Comparison of ENCODE assay signal across 16 mouse cellular contexts in genomic region chr17:86906601-86907000, GRCm38 (mm10). TPM values are rescaled to one million over a fixed set of nuclear protein-coding genes. Genes with fewer than 3 reads are reported as not detected.
A peak's percentile ranks its signal among the peaks of the same experiment; 100 is the strongest.
DNase-seq lines count a peak whose midpoint lies in the region; ATAC-seq and TF ChIP-seq lines count a peak whose summit lies in the region.
"Had no signal": no experiment of that assay in that cellular context is flagged by ENCODE, and none has a peak within 500 bp of the region (broad histone marks: within the 10 kb centered on the region; RNA-seq: fewer than 3 reads in every experiment).

No protein-coding gene starts in this region.

- no peak overlapping the region for H3K9ac ChIP-seq in forebrain, postnatal 0 days
- no peak overlapping the region for H3K9ac ChIP-seq in forebrain, embryonic 11.5 days (ENCODE audit: low read length)
- no peak overlapping the region for H3K9ac ChIP-seq in midbrain, postnatal 0 days (replicated peaks; ENCODE audit: low read length, poor library complexity, severe bottlenecking)
- H3K9ac ChIP-seq in liver, postnatal 0 days (replicated peaks) = no peak overlapping the region
- no peak overlapping the region for H3K9ac ChIP-seq in heart, embryonic 11.5 days (ENCODE audit: low read depth, low read length)
- H3K9ac ChIP-seq: limb, embryonic 13.5 days; neural tube, embryonic 13.5 days had no signal

- ATAC-seq in forebrain, postnatal 0 days = no peak
- no peak for ATAC-seq in forebrain, embryonic 11.5 days (replicated peaks; ENCODE audit: low FRiP score)
- no peak for ATAC-seq in midbrain, postnatal 0 days (ENCODE audit: low FRiP score)
- no peak for ATAC-seq in liver, postnatal 0 days
- no peak for ATAC-seq in heart, embryonic 11.5 days (replicated peaks; ENCODE audit: insufficient number of reproducible peaks, low FRiP score, low TSS enrichment)

- WGBS in forebrain, postnatal 0 days = 31% methylated on average over 6 of the region's 6 CpGs
- 34% methylated on average over 6 of the region's 6 CpGs for WGBS in forebrain, embryonic 11.5 days
- WGBS in midbrain, postnatal 0 days = 29% methylated on average over 6 of the region's 6 CpGs
- 38% methylated on average over 6 of the region's 6 CpGs for WGBS in midbrain, embryonic 10.5 days
- WGBS in liver, postnatal 0 days (ENCODE audit: insufficient replicate concordance) = 25% methylated on average over 6 of the region's 6 CpGs
- WGBS in heart, embryonic 11.5 days (ENCODE audit: insufficient replicate concordance) = 25% methylated on average over 6 of the region's 6 CpGs

- DNase-seq in forebrain, postnatal 0 days = peak; percentile 29
- DNase-seq in forebrain, embryonic 11.5 days (ENCODE audit: low spot score) = no peak
- no peak for DNase-seq in midbrain, postnatal 0 days (ENCODE audit: low spot score)
- no peak for DNase-seq in midbrain, embryonic 10.5 days (ENCODE audit: low spot score)
- peak; percentile 51 for DNase-seq in R1 (ENCODE audit: low read depth, low spot score)
- no peak for DNase-seq in liver, postnatal 0 days
- DNase-seq in spleen, adult 12 weeks (ENCODE audit: low spot score) = no peak

- H3K36me3 ChIP-seq in forebrain, postnatal 0 days (ENCODE audit: insufficient read depth) = no peaks in the 10 kb centered on the region
- no peaks in the 10 kb centered on the region for H3K36me3 ChIP-seq in forebrain, embryonic 11.5 days (ENCODE audit: control insufficient read depth, insufficient read depth, low read length)
- no peaks in the 10 kb centered on the region for H3K36me3 ChIP-seq in midbrain, postnatal 0 days (ENCODE audit: insufficient read depth, low read length)
- H3K36me3 ChIP-seq in midbrain, embryonic 10.5 days = no peaks in the 10 kb centered on the region
- no peaks in the 10 kb centered on the region for H3K36me3 ChIP-seq in liver, postnatal 0 days (replicated peaks; ENCODE audit: insufficient read depth, low read length)
- no peaks in the 10 kb centered on the region for H3K36me3 ChIP-seq in heart, embryonic 11.5 days (ENCODE audit: control insufficient read depth, insufficient read depth, low read length)
- H3K36me3 ChIP-seq: heart, embryonic 15.5 days; limb, embryonic 13.5 days; neural tube, embryonic 13.5 days had no signal

- H3K4me1 ChIP-seq in forebrain, postnatal 0 days (ENCODE audit: insufficient read depth) = no peaks in the 10 kb centered on the region
- peaks cover 2% of the 10 kb centered on the region; the same call in 1 of the 2 replicates for H3K4me1 ChIP-seq in forebrain, embryonic 11.5 days (replicated peaks; ENCODE audit: control insufficient read depth, insufficient read depth, low read length)
- 0 out of 2 replicates have a peak, but pooled peaks cover 5% of the 10 kb centered on the region for H3K4me1 ChIP-seq in midbrain, postnatal 0 days (ENCODE audit: insufficient read depth, low read length)
- peaks cover 33% of the 10 kb centered on the region for H3K4me1 ChIP-seq in midbrain, embryonic 10.5 days
- peaks cover 28% of the 10 kb centered on the region for H3K4me1 ChIP-seq in liver, postnatal 0 days (ENCODE audit: insufficient read depth)
- H3K4me1 ChIP-seq in heart, embryonic 11.5 days (ENCODE audit: control insufficient read depth, insufficient read depth, low read length) = peaks cover 26% of the 10 kb centered on the region

- TF ChIP-seq EP300 in liver, postnatal 0 days (IDR thresholded peaks at IDR 0.05; ENCODE audit: low read depth) = no peak

- H3K4me3 ChIP-seq in forebrain, postnatal 0 days (ENCODE audit: low read depth, low read length) = no peak overlapping the region
- no peak overlapping the region for H3K4me3 ChIP-seq in forebrain, embryonic 11.5 days (ENCODE audit: low read depth, low read length)
- H3K4me3 ChIP-seq in midbrain, postnatal 0 days (ENCODE audit: low read depth, low read length) = no peak overlapping the region
- no peak overlapping the region for H3K4me3 ChIP-seq in midbrain, embryonic 10.5 days
- no peak overlapping the region for H3K4me3 ChIP-seq in liver, postnatal 0 days (ENCODE audit: low read depth, low read length)
- no peak overlapping the region for H3K4me3 ChIP-seq in heart, embryonic 11.5 days (ENCODE audit: low read depth, low read length)
- H3K4me3 ChIP-seq: heart, embryonic 15.5 days; neural tube, embryonic 13.5 days had no signal

- H3K4me2 ChIP-seq in forebrain, postnatal 0 days (ENCODE audit: low read depth) = no peak overlapping the region
- no peak overlapping the region for H3K4me2 ChIP-seq in forebrain, embryonic 11.5 days (ENCODE audit: low read depth, low read length, severe bottlenecking)
- H3K4me2 ChIP-seq in midbrain, postnatal 0 days (ENCODE audit: low read depth, low read length, poor library complexity, severe bottlenecking) = no peak overlapping the region
- no peak overlapping the region for H3K4me2 ChIP-seq in liver, postnatal 0 days (ENCODE audit: low read depth, low read length)
- H3K4me2 ChIP-seq in heart, embryonic 11.5 days = no peak overlapping the region

- TF ChIP-seq CTCF in forebrain, postnatal 0 days (IDR thresholded peaks at IDR 0.05; ENCODE audit: low read depth) = peak; percentile 48
- peak; percentile 43 for TF ChIP-seq CTCF in midbrain, postnatal 0 days (IDR thresholded peaks at IDR 0.05)
- TF ChIP-seq CTCF in liver, postnatal 0 days (IDR thresholded peaks at IDR 0.05; ENCODE audit: low read depth) = peak; percentile 42

- H3K27ac ChIP-seq in forebrain, postnatal 0 days (ENCODE audit: low read depth, low read length) = no peak overlapping the region
- H3K27ac ChIP-seq in forebrain, embryonic 11.5 days (ENCODE audit: low read depth, low read length) = no peak overlapping the region
- no peak overlapping the region for H3K27ac ChIP-seq in midbrain, postnatal 0 days (ENCODE audit: low read depth, low read length)
- no peak overlapping the region for H3K27ac ChIP-seq in midbrain, embryonic 10.5 days (replicated peaks)
- H3K27ac ChIP-seq in liver, postnatal 0 days (ENCODE audit: low read depth) = no peak overlapping the region
- H3K27ac ChIP-seq in heart, embryonic 11.5 days (ENCODE audit: low read depth, low read length) = no peak overlapping the region

- no peaks in the 10 kb centered on the region for H3K9me3 ChIP-seq in forebrain, postnatal 0 days (ENCODE audit: low read length)
- no peaks in the 10 kb centered on the region for H3K9me3 ChIP-seq in forebrain, embryonic 11.5 days (ENCODE audit: control insufficient read depth, low read length)
- H3K9me3 ChIP-seq in midbrain, postnatal 0 days (ENCODE audit: low read length) = no peaks in the 10 kb centered on the region
- H3K9me3 ChIP-seq in midbrain, embryonic 10.5 days (replicated peaks) = no peaks in the 10 kb centered on the region
- no peaks in the 10 kb centered on the region for H3K9me3 ChIP-seq in liver, postnatal 0 days (ENCODE audit: low read length)
- no peaks in the 10 kb centered on the region for H3K9me3 ChIP-seq in heart, embryonic 11.5 days (replicated peaks; ENCODE audit: control insufficient read depth, low read length)
- H3K9me3 ChIP-seq: heart, embryonic 15.5 days; limb, embryonic 13.5 days; neural tube, embryonic 13.5 days had no signal

- H3K27me3 ChIP-seq in forebrain, postnatal 0 days (ENCODE audit: insufficient read depth, low read length) = no peaks in the 10 kb centered on the region
- H3K27me3 ChIP-seq in forebrain, embryonic 11.5 days (ENCODE audit: control insufficient read depth, insufficient read depth, low read length) = no peaks in the 10 kb centered on the region
- peaks cover 3% of the 10 kb centered on the region; the same call in 1 of the 2 replicates for H3K27me3 ChIP-seq in midbrain, postnatal 0 days (ENCODE audit: insufficient read depth, low read length)
- H3K27me3 ChIP-seq in midbrain, embryonic 10.5 days (ENCODE audit: low read depth, poor library complexity, severe bottlenecking) = peaks cover 19% of the 10 kb centered on the region
- no peaks in the 10 kb centered on the region for H3K27me3 ChIP-seq in liver, postnatal 0 days (ENCODE audit: insufficient read depth, low read length)
- H3K27me3 ChIP-seq in heart, embryonic 11.5 days (ENCODE audit: control insufficient read depth, insufficient read depth, low read length) = no peaks in the 10 kb centered on the region
- H3K27me3 ChIP-seq: neural tube, embryonic 13.5 days had no signal

RNA-seq across cellular contexts. Expression of gene Tmem247, which starts 10.5 kb away (rescaled TPM):
- not detected in 2 replicates for total RNA-seq in forebrain, postnatal 0 days (2014; rRNA removed)
- not detected in 2 replicates for polyA plus RNA-seq in forebrain, postnatal 0 days (2015; fragmentation: Nextera tagmentation; extraction: Ambion mirVana)
- not detected in 2 replicates for polyA plus RNA-seq in forebrain, embryonic 11.5 days (2014; fragmentation: Nextera tagmentation; extraction: Ambion mirVana)
- not detected in 2 replicates for total RNA-seq in midbrain, postnatal 0 days (2014; rRNA removed)
- polyA plus RNA-seq in midbrain, postnatal 0 days (2015; fragmentation: Nextera tagmentation; extraction: Ambion mirVana) = not detected in 2 replicates
- polyA plus RNA-seq in midbrain, embryonic 10.5 days (2016; fragmentation: Nextera tagmentation; extraction: Ambion mirVana) = not detected in 2 replicates
- not detected in 2 replicates for polyA plus RNA-seq in liver, postnatal 0 days (2015; fragmentation: Nextera tagmentation; extraction: Ambion mirVana)
- not detected in 2 replicates for polyA plus RNA-seq in heart, embryonic 11.5 days (2014; fragmentation: Nextera tagmentation; extraction: Ambion mirVana)
- total RNA-seq: adrenal gland, adult 18-20 months; layer of hippocampus, postnatal 10 days; megakaryocyte, adult 5-6 weeks had no signal
- polyA plus RNA-seq: embryonic facial prominence, embryonic 14.5 days; heart, embryonic 15.5 days; kidney, adult 2 months; limb, embryonic 13.5 days; neural tube, embryonic 13.5 days had no signal

RNA-seq across cellular contexts. Expression of gene Atp6v1e2, which starts 41.1 kb away (rescaled TPM):
- not detected in 2 replicates for total RNA-seq in forebrain, postnatal 0 days (2014; rRNA removed)
- polyA plus RNA-seq in forebrain, postnatal 0 days (2015; fragmentation: Nextera tagmentation; extraction: Ambion mirVana) = 0.15 and 0.21 TPM in 2 replicates
- not detected in 2 replicates for polyA plus RNA-seq in forebrain, embryonic 11.5 days (2014; fragmentation: Nextera tagmentation; extraction: Ambion mirVana)
- total RNA-seq in midbrain, postnatal 0 days (2014; rRNA removed) = not detected in 2 replicates
- 0.33 TPM in 1 of 2 replicates, not detected in the other for polyA plus RNA-seq in midbrain, postnatal 0 days (2015; fragmentation: Nextera tagmentation; extraction: Ambion mirVana)
- not detected in 2 replicates for polyA plus RNA-seq in midbrain, embryonic 10.5 days (2016; fragmentation: Nextera tagmentation; extraction: Ambion mirVana)
- not detected in 2 replicates for polyA plus RNA-seq in liver, postnatal 0 days (2015; fragmentation: Nextera tagmentation; extraction: Ambion mirVana)
- polyA plus RNA-seq in heart, embryonic 11.5 days (2014; fragmentation: Nextera tagmentation; extraction: Ambion mirVana) = not detected in 2 replicates
- total RNA-seq: adrenal gland, adult 18-20 months; megakaryocyte, adult 5-6 weeks had no signal
- polyA plus RNA-seq: embryonic facial prominence, embryonic 14.5 days; kidney, adult 2 months; limb, embryonic 13.5 days; neural tube, embryonic 13.5 days had no signal

RNA-seq across cellular contexts. Expression of gene Rhoq, which starts 56.3 kb away (rescaled TPM):
- 17.9 and 18.2 TPM in 2 replicates for total RNA-seq in forebrain, postnatal 0 days (2014; rRNA removed)
- 2.7 and 4.0 TPM in 2 replicates for polyA plus RNA-seq in forebrain, postnatal 0 days (2015; fragmentation: Nextera tagmentation; extraction: Ambion mirVana)
- 11.5 TPM in 2 replicates for polyA plus RNA-seq in forebrain, embryonic 11.5 days (2014; fragmentation: Nextera tagmentation; extraction: Ambion mirVana)
- 23.1 and 26.3 TPM in 2 replicates for total RNA-seq in midbrain, postnatal 0 days (2014; rRNA removed)
- 4.3 and 5.1 TPM in 2 replicates for polyA plus RNA-seq in midbrain, postnatal 0 days (2015; fragmentation: Nextera tagmentation; extraction: Ambion mirVana)
- polyA plus RNA-seq in midbrain, embryonic 10.5 days (2016; fragmentation: Nextera tagmentation; extraction: Ambion mirVana) = 9.0 and 9.9 TPM in 2 replicates
- 1.5 and 1.6 TPM in 2 replicates for polyA plus RNA-seq in liver, postnatal 0 days (2015; fragmentation: Nextera tagmentation; extraction: Ambion mirVana)
- 21.9 and 24.7 TPM in 2 replicates for polyA plus RNA-seq in heart, embryonic 11.5 days (2014; fragmentation: Nextera tagmentation; extraction: Ambion mirVana)

Comparison
In these comparisons a context has a peak if more than half of its experiments do, and no peak if none do; other contexts are left out.
1. DNase-seq: peak in forebrain, postnatal 0 days (single experiment) and R1 (single experiment); none in forebrain, embryonic 11.5 days (single experiment), midbrain, postnatal 0 days (single experiment), midbrain, embryonic 10.5 days (single experiment), liver, postnatal 0 days (single experiment) and spleen, adult 12 weeks (single experiment).
2. Peak in every context shown above with its lines, with median percentiles within 50 percentile points of each other: CTCF ChIP-seq.